Mouse (Mus musculus) liver, embryonic 14.5 days (tissue): ENCODE measurements around the gene Nck1. TPM values are rescaled to one million over a fixed set of nuclear protein-coding genes. Genes with fewer than 3 reads are reported as not detected.
A peak's percentile ranks its signal among the peaks of the same experiment; 100 is the strongest.

Source experiments
- ATAC-seq: fragments of 200-750 bp; cut with Nextera tagmentation; 2 replicates; pipeline ENCODE4 v1.8.0; 2017; ENCODE audit warnings: moderate number of reproducible peaks, mild to moderate bottlenecking, moderate library complexity; ENCODE audit not compliant: insufficient read depth
- DNase-seq, 3 experiments: peaks; one replicate each; pipeline ENCODE4 v3.0.0-alpha.2; 2012 to 2013; ENCODE audit warnings: low read depth in 3 of 3, low spot score in 3 of 3
- H3K27ac ChIP-seq: fragments of 300-500 bp; sonication (generic); 2 replicates; pipeline ENCODE4 v1.5.1; 2014; ENCODE audit warnings: moderate library complexity, mild to moderate bottlenecking, control low read depth, inconsistent platforms
- H3K27me3 ChIP-seq: fragments of 300-500 bp; sonication (generic); 2 replicates; pipeline ENCODE4 v1.6.1; 2014; ENCODE audit warnings: mild to moderate bottlenecking, low read length, moderate library complexity; ENCODE audit not compliant: control insufficient read depth, insufficient read depth
- H3K36me3 ChIP-seq: fragments of 300-500 bp; sonication (generic); replicated peaks from 2 replicates; pipeline ENCODE4 v1.6.1; 2014; ENCODE audit warnings: low read depth; ENCODE audit not compliant: control insufficient read depth, insufficient read depth
- H3K4me1 ChIP-seq, 2 experiments: fragments of 200-500 bp in 1 of 2; fragments of 300-500 bp in 1 of 2; sonication (generic) in 1 of 2; replicated peaks; 2 replicates each; pipeline ENCODE4 v1.6.1; 2012 to 2014; ENCODE audit warnings: antibody characterized with exemption in 1 of 2, inconsistent platforms in 1 of 2, low read length in 1 of 2; ENCODE audit not compliant: control insufficient read depth in 2 of 2, insufficient read depth in 2 of 2
- H3K4me2 ChIP-seq: fragments of 300-500 bp; sonication (generic); 2 replicates; pipeline ENCODE4 v1.6.1; 2014; ENCODE audit warnings: low read depth, mild to moderate bottlenecking, control low read depth, moderate library complexity
- H3K4me3 ChIP-seq, 2 experiments: fragments of 200-500 bp in 1 of 2; fragments of 300-500 bp in 1 of 2; sonication (generic) in 1 of 2; 2 replicates each; pipeline ENCODE4 v1.5.1; 2012 to 2014; ENCODE audit warnings: low read depth in 2 of 2, low read length in 2 of 2, mild to moderate bottlenecking in 2 of 2, control low read depth in 1 of 2, inconsistent platforms in 1 of 2, moderate library complexity in 1 of 2; ENCODE audit not compliant: insufficient read depth in 1 of 2
- H3K9ac ChIP-seq: fragments of 300-500 bp; sonication (generic); replicated peaks from 2 replicates; pipeline ENCODE4 v1.6.1; 2014; ENCODE audit warnings: mild to moderate bottlenecking, control low read depth, moderate library complexity
- H3K9me3 ChIP-seq: fragments of 300-500 bp; sonication (generic); 2 replicates; pipeline ENCODE4 v1.6.1; 2016; ENCODE audit warnings: low read length, mixed read lengths; ENCODE audit not compliant: control insufficient read depth
- CTCF ChIP-seq: IDR thresholded peaks from 2 replicates; pipeline ENCODE4 v1.5.1; 2016; ENCODE audit warnings: antibody characterized with exemption, low read depth, control low read depth
- EP300 ChIP-seq: IDR thresholded peaks from 2 replicates; pipeline ENCODE4 v1.6.1; 2016; ENCODE audit warnings: antibody characterized with exemption, low read depth
- WGBS: fragments of 180-500 bp; shearing (Covaris S2); extraction: QIAGEN DNeasy Blood & Tissue Kit; methylation state at CpG from one replicate; pipeline ENCODE4 v1.1.7; 2014; ENCODE audit not compliant: insufficient replicate concordance; 5-methylcytosine and 5-hydroxymethylcytosine counted together
- polyA plus RNA-seq, 2 experiments: library from polyadenylated mRNA; depleted of rRNA in 1 of 2; stranded (reverse) in 1 of 2; unstranded in 1 of 2; fragments of >200 nt; fragmentation: Nextera tagmentation in 1 of 2; extraction: Ambion mirVana in 1 of 2; gene quantifications; 2 replicates each; pipeline versions ENCODE4 v1.2.1 to v1.2.3; 2012 to 2014

Gene Nck1
- polyA plus RNA-seq, 2 experiments, result 12.9 to 18.3 TPM

GRCm38 (mm10) chr9:100570626-100571233 lies 24.8 kb upstream of the Nck1 start, which contains the start of gene Slc35g2:
Gene Slc35g2, minus strand, starts transcription at chr9:100571090.
- ATAC-seq (no peak), DNase-seq (no peak)
- Histone ChIP-seq H3K36me3 (no peaks in the 10 kb centered on the region), H3K4me1 (no peaks in the 10 kb centered on the region), H3K9me3 (no peaks in the 10 kb centered on the region), H3K27me3 (peaks cover 26% of the 10 kb centered on the region), H3K4me3 (peak within 1 kb of the TSS; percentile 48 to 52), H3K9ac (no peak within 1 kb of the TSS), H3K4me2 (peak within 1 kb of the TSS; percentile 64), H3K27ac (no peak within 1 kb of the TSS)
- 0% methylated on average over 55 of the region's 55 CpGs for WGBS
- TF ChIP-seq EP300 (no peak), CTCF (no peak)

- Histone ChIP-seq H3K27me3 (peaks cover 26% of the 10 kb centered on the region), H3K4me1 (no peaks in the 10 kb centered on the region), H3K27ac (no peak overlapping the region), H3K4me2 (peak overlapping the region; percentile 64), H3K36me3 (no peaks in the 10 kb centered on the region), H3K4me3 (peak overlapping the region; percentile 48 to 52), H3K9me3 (no peaks in the 10 kb centered on the region), H3K9ac (no peak overlapping the region)
- no peak for DNase-seq
- peak; percentile 28; the same call in 1 of the 2 replicates for ATAC-seq
- TF ChIP-seq CTCF, result peak; percentile 18; the same call in 1 of the 2 replicates
- no peak for TF ChIP-seq EP300
- WGBS, result 8% methylated on average over 32 of the region's 32 CpGs
These were observed 24.1 kb upstream of the Nck1 start for GRCm38 (mm10) chr9:100569798-100570625.

- no peaks in the 10 kb centered on the region for H3K27me3 ChIP-seq
- no peaks in the 10 kb centered on the region for H3K4me1 ChIP-seq
- TF ChIP-seq CTCF (no peak), EP300 (no peak)
- no peak overlapping the region for H3K4me3 ChIP-seq
- no peak overlapping the region for H3K9ac ChIP-seq
- no peak overlapping the region for H3K27ac ChIP-seq
- H3K9me3 ChIP-seq, result no peaks in the 10 kb centered on the region
- no peak for DNase-seq
- no peak for ATAC-seq
- WGBS, result 73% methylated on average over 10 of the region's 10 CpGs
- H3K4me2 ChIP-seq, result no peak overlapping the region
- H3K36me3 ChIP-seq, result no peaks in the 10 kb centered on the region
These were observed 14.4 kb upstream of the Nck1 start for GRCm38 (mm10) chr9:100560251-100560890.

GRCm38 (mm10) chr9:100558991-100559390 lies 13.1 kb upstream of the Nck1 start:
- ATAC-seq (no peak), DNase-seq (no peak)
- no peaks in the 10 kb centered on the region for H3K36me3 ChIP-seq
- H3K4me3 ChIP-seq, result no peak overlapping the region
- no peak overlapping the region for H3K9ac ChIP-seq
- H3K9me3 ChIP-seq, result no peaks in the 10 kb centered on the region
- H3K27me3 ChIP-seq, result no peaks in the 10 kb centered on the region
- no peak overlapping the region for H3K27ac ChIP-seq
- H3K4me2 ChIP-seq, result no peak overlapping the region
- H3K4me1 ChIP-seq, result no peaks in the 10 kb centered on the region
- TF ChIP-seq CTCF (no peak), EP300 (no peak)

GRCm38 (mm10) chr9:100558023-100558573 lies 12.2 kb upstream of the Nck1 start:
- Histone ChIP-seq H3K36me3 (no peaks in the 10 kb centered on the region), H3K4me2 (no peak overlapping the region), H3K27me3 (no peaks in the 10 kb centered on the region), H3K27ac (no peak overlapping the region), H3K9ac (no peak overlapping the region), H3K4me1 (no peaks in the 10 kb centered on the region), H3K4me3 (no peak overlapping the region), H3K9me3 (no peaks in the 10 kb centered on the region)
- DNase-seq, result no peak
- 61% methylated on average over 4 of the region's 4 CpGs for WGBS
- TF ChIP-seq CTCF (no peak), EP300 (no peak)
- ATAC-seq, result no peak
